Mouse (Mus musculus): ENCODE data around the gene Cpt1c. TPM values are rescaled to one million over a fixed set of nuclear protein-coding genes. Genes with fewer than 3 reads are reported as not detected.

Cpt1c gene
- 10.1 and 10.3 TPM in 2 replicates for polyA plus RNA-seq (2015; fragmentation: Nextera tagmentation; extraction: Ambion mirVana)

GRCm38 (mm10) chr7:44974383-44975116 is at the start of gene Cpt1c:
TSS of gene Cpt1c (minus strand) at chr7:44974851.

GRCm38 (mm10) chr7:45017242-45018061 is 42.8 kb upstream of the Cpt1c start, which contains the start of gene Rras:
TSS of gene Rras (plus strand) at chr7:45017961.

GRCm38 (mm10) chr7:45015957-45016612 is 41.4 kb upstream of the Cpt1c start, which contains the start of gene Scaf1:
TSS of gene Scaf1 (minus strand) at chr7:45016363.

GRCm38 (mm10) chr7:44998501-44998955 is 23.9 kb upstream of the Cpt1c start, which contains the start of gene Bcl2l12:
TSS of gene Bcl2l12 (minus strand) at chr7:44998712.

GRCm38 (mm10) chr7:44997231-44997939 is 22.7 kb upstream of the Cpt1c start, which contains the start of gene Irf3:
TSS of gene Irf3 (plus strand) at chr7:44997648.

GRCm38 (mm10) chr7:44986192-44986878 is 11.7 kb upstream of the Cpt1c start, which contains the start of gene Prmt1:
TSS of gene Prmt1 (minus strand) at chr7:44986568.

GRCm38 (mm10) chr7:44942904-44943303 is 31.7 kb downstream of the Cpt1c start, which contains the start of gene Tsks:
TSS of gene Tsks (plus strand) at chr7:44943204.

GRCm38 (mm10) chr7:44929204-44930151 is 45.2 kb downstream of the Cpt1c start, which contains the start of gene Ap2a1:
TSS of gene Ap2a1 (minus strand) at chr7:44929496.

Small RNAs within 50 kb of the gene (microRNA-seq; reads per million reads assigned to microRNA genes)
- 1.2 reads per million for gene Mir7054

Other genes with a start within 250 kb of the Cpt1c start
- gene Vrk3, start 226.4 kb downstream of the Cpt1c start, polyA plus RNA-seq (2015; fragmentation: Nextera tagmentation; extraction: Ambion mirVana) = 15.4 and 17.6 TPM in 2 replicates
- 0.21 and 0.35 TPM in 2 replicates for gene Zfp473, start 223.8 kb downstream of the Cpt1c start, polyA plus RNA-seq (2015; fragmentation: Nextera tagmentation; extraction: Ambion mirVana)
- gene Nup62, start 158.8 kb downstream of the Cpt1c start, polyA plus RNA-seq (2015; fragmentation: Nextera tagmentation; extraction: Ambion mirVana) = 40.2 and 44.4 TPM in 2 replicates
- gene Il4i1, start 158.5 kb downstream of the Cpt1c start, polyA plus RNA-seq (2015; fragmentation: Nextera tagmentation; extraction: Ambion mirVana) = 0.51 and 0.73 TPM in 2 replicates
- 6.1 and 8.3 TPM in 2 replicates for gene Atf5, start 158.2 kb downstream of the Cpt1c start, polyA plus RNA-seq (2015; fragmentation: Nextera tagmentation; extraction: Ambion mirVana)
- gene Akt1s1, start 125.9 kb downstream of the Cpt1c start, polyA plus RNA-seq (2015; fragmentation: Nextera tagmentation; extraction: Ambion mirVana) = 89.9 and 95.2 TPM in 2 replicates
- gene Tbc1d17, start 125.8 kb downstream of the Cpt1c start, polyA plus RNA-seq (2015; fragmentation: Nextera tagmentation; extraction: Ambion mirVana) = 40.6 and 43.1 TPM in 2 replicates
- 23.5 and 32.3 TPM in 2 replicates for gene Pnkp, start 117.7 kb downstream of the Cpt1c start, polyA plus RNA-seq (2015; fragmentation: Nextera tagmentation; extraction: Ambion mirVana)
- 204 and 244 TPM in 2 replicates for gene Ptov1, start 105.1 kb downstream of the Cpt1c start, polyA plus RNA-seq (2015; fragmentation: Nextera tagmentation; extraction: Ambion mirVana)
- gene Med25, start 82.1 kb downstream of the Cpt1c start, polyA plus RNA-seq (2015; fragmentation: Nextera tagmentation; extraction: Ambion mirVana) = 56.3 and 58.9 TPM in 2 replicates
- 27.5 and 29.3 TPM in 2 replicates for gene Fuz, start 78.8 kb downstream of the Cpt1c start, polyA plus RNA-seq (2015; fragmentation: Nextera tagmentation; extraction: Ambion mirVana)
- 32.3 and 40.8 TPM in 2 replicates for gene Ap2a1, start 45.4 kb downstream of the Cpt1c start, polyA plus RNA-seq (2015; fragmentation: Nextera tagmentation; extraction: Ambion mirVana)
- 0.23 and 0.39 TPM in 2 replicates for gene Tsks, start 31.6 kb downstream of the Cpt1c start, polyA plus RNA-seq (2015; fragmentation: Nextera tagmentation; extraction: Ambion mirVana)
- gene Prmt1, start 11.7 kb upstream of the Cpt1c start, polyA plus RNA-seq (2015; fragmentation: Nextera tagmentation; extraction: Ambion mirVana) = 237 and 244 TPM in 2 replicates
- 52.3 and 56.8 TPM in 2 replicates for gene Irf3, start 22.8 kb upstream of the Cpt1c start, polyA plus RNA-seq (2015; fragmentation: Nextera tagmentation; extraction: Ambion mirVana)
- 31.9 and 33.3 TPM in 2 replicates for gene Bcl2l12, start 23.9 kb upstream of the Cpt1c start, polyA plus RNA-seq (2015; fragmentation: Nextera tagmentation; extraction: Ambion mirVana)
- gene Scaf1, start 41.5 kb upstream of the Cpt1c start, polyA plus RNA-seq (2015; fragmentation: Nextera tagmentation; extraction: Ambion mirVana) = 22.9 and 24.6 TPM in 2 replicates
- gene Rras, start 43.1 kb upstream of the Cpt1c start, polyA plus RNA-seq (2015; fragmentation: Nextera tagmentation; extraction: Ambion mirVana) = 342 and 359 TPM in 2 replicates
- 4.3 and 5.6 TPM in 2 replicates for gene Prr12, start 78.0 kb upstream of the Cpt1c start, polyA plus RNA-seq (2015; fragmentation: Nextera tagmentation; extraction: Ambion mirVana)
- gene Nosip, start 87.6 kb upstream of the Cpt1c start, polyA plus RNA-seq (2015; fragmentation: Nextera tagmentation; extraction: Ambion mirVana) = 33.7 and 38.6 TPM in 2 replicates
- gene Prrg2, start 87.8 kb upstream of the Cpt1c start, polyA plus RNA-seq (2015; fragmentation: Nextera tagmentation; extraction: Ambion mirVana) = 22.6 and 23.4 TPM in 2 replicates
- gene Rcn3, start 117.4 kb upstream of the Cpt1c start, polyA plus RNA-seq (2015; fragmentation: Nextera tagmentation; extraction: Ambion mirVana) = 345 and 360 TPM in 2 replicates
- gene Fcgrt, start 129.0 kb upstream of the Cpt1c start, polyA plus RNA-seq (2015; fragmentation: Nextera tagmentation; extraction: Ambion mirVana) = 134 and 152 TPM in 2 replicates
- gene Rps11, start 149.6 kb upstream of the Cpt1c start, polyA plus RNA-seq (2015; fragmentation: Nextera tagmentation; extraction: Ambion mirVana) = 1,079 and 1,156 TPM in 2 replicates
- 1,221 and 1,252 TPM in 2 replicates for gene Rpl13a, start 153.9 kb upstream of the Cpt1c start, polyA plus RNA-seq (2015; fragmentation: Nextera tagmentation; extraction: Ambion mirVana)
- gene Gm45713, start 161.4 kb upstream of the Cpt1c start, polyA plus RNA-seq (2015; fragmentation: Nextera tagmentation; extraction: Ambion mirVana) = 0.22 and 0.60 TPM in 2 replicates
- gene Flt3l, start 161.6 kb upstream of the Cpt1c start, polyA plus RNA-seq (2015; fragmentation: Nextera tagmentation; extraction: Ambion mirVana) = 3.5 and 4.9 TPM in 2 replicates
- 52.0 and 54.3 TPM in 2 replicates for gene Pih1d1, start 179.5 kb upstream of the Cpt1c start, polyA plus RNA-seq (2015; fragmentation: Nextera tagmentation; extraction: Ambion mirVana)
- gene Aldh16a1, start 179.7 kb upstream of the Cpt1c start, polyA plus RNA-seq (2015; fragmentation: Nextera tagmentation; extraction: Ambion mirVana) = 19.3 and 21.1 TPM in 2 replicates
- gene Slc17a7, start 189.1 kb upstream of the Cpt1c start, polyA plus RNA-seq (2015; fragmentation: Nextera tagmentation; extraction: Ambion mirVana) = 0.08 TPM in 1 of 2 replicates, not detected in the other
- not detected in 2 replicates for gene Gfy, start 204.7 kb upstream of the Cpt1c start, polyA plus RNA-seq (2015; fragmentation: Nextera tagmentation; extraction: Ambion mirVana)
- not detected in 2 replicates for gene Pth2, start 206.1 kb upstream of the Cpt1c start, polyA plus RNA-seq (2015; fragmentation: Nextera tagmentation; extraction: Ambion mirVana)
- gene Ccdc155, start 230.0 kb upstream of the Cpt1c start, polyA plus RNA-seq (2015; fragmentation: Nextera tagmentation; extraction: Ambion mirVana) = 0.26 and 0.35 TPM in 2 replicates
- 13.9 and 16.5 TPM in 2 replicates for gene Dkkl1, start 237.3 kb upstream of the Cpt1c start, polyA plus RNA-seq (2015; fragmentation: Nextera tagmentation; extraction: Ambion mirVana)
- 39.4 and 41.4 TPM in 2 replicates for gene Tead2, start 240.9 kb upstream of the Cpt1c start, polyA plus RNA-seq (2015; fragmentation: Nextera tagmentation; extraction: Ambion mirVana)